Mouse (Mus musculus) kidney, adult 10 weeks (tissue): ENCODE results near the gene Ceacam13. TPM values are rescaled to one million over a fixed set of nuclear protein-coding genes. Genes with fewer than 3 reads are reported as not detected.

ENCODE experiments used
- polyA plus RNA-seq: library from polyadenylated mRNA; stranded (reverse); fragments of 350-450 nt; fragmentation: Illumina TruSeq; extraction: RNeasy Lipid Tissue Mini Kit (QIAGEN cat#74804); gene quantifications from one replicate; pipeline ENCODE4 v1.2.3, GENCODE M21; 2014; ENCODE audit warnings: low read depth, low replicate concordance

Ceacam13 gene
- polyA plus RNA-seq: not detected

DNA sequence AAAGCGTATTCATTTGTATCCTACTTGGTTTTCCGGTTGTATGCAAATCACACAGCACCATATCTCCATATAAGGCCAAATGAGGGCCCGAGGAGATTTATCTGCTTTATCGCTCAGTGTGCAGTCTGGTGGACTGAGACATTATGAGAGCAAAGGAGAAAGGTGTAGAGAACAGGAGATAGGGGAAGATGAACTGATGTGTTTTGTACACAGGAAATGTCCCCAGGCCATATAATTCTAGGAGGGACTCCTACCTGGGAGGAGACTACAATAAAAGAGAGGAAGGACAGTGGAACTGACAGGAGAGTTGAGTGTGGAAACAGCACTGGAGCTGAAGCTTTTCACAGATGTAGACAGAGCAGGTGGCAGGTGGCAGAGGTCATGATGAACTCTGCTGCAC is at the start of gene Ceacam13:
Ceacam13 (plus strand) TSS at position 301 of the 400 bp plus-strand sequence.

DNA sequence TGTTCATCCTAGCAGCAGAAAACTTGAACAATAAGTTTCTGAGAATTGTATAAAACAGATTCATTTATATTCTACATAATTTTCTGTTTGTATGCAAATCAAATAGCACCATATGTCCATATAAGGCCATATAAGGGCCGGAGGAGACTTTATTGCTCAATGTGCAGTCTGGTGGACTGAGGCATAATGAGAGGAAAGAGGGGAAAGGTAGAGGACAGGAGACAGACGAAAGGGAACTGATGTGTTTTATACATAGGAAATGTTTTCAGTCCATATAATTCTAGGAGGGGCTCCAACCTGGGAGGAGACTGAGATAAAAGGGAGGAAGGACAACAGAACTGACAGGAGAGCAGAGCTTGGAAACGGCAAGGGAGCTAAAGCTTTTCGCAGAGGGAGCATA is 37.9 kb upstream of the Ceacam13 start, which contains the start of gene Ceacam11:
Ceacam11 (plus strand) TSS at position 301 of the 400 bp plus-strand sequence.

DNA sequence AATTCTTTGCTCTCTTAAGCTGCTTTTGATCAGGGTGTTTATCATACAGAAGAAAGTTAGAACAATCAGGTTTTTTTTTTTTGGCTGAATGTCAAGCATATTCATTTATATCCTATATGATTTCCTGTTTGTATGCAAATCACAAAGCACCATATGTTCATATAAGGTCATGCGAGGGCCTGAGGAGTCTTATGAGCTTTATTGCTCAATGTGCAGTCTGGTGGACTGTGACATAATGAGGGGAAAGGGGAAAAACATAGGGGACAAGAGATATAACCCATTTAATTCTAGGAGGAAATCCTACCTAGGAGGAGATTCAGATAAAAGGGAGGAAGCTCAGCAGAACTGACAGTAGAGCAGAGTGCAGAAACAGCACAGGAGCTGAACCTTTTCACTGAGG is 55.9 kb downstream of the Ceacam13 start, which contains the start of gene Ceacam12:
Ceacam12 (plus strand) TSS at position 301 of the 400 bp plus-strand sequence.

Other genes with a start within 250 kb of the Ceacam13 start
- gene Ceacam14, start 197.3 kb upstream of the Ceacam13 start, polyA plus RNA-seq: not detected
- not detected for gene Gm5155, start 138.1 kb upstream of the Ceacam13 start, polyA plus RNA-seq
- not detected for gene Ceacam11, start 37.8 kb upstream of the Ceacam13 start, polyA plus RNA-seq
- not detected for gene Ceacam12, start 56.0 kb downstream of the Ceacam13 start, polyA plus RNA-seq
- not detected for gene Igfl3, start 166.6 kb downstream of the Ceacam13 start, polyA plus RNA-seq
- not detected for gene Mill1, start 235.5 kb downstream of the Ceacam13 start, polyA plus RNA-seq